8 mouse cellular contexts compared by ENCODE assay signal in genomic region chr1:146498085-146498779, GRCm38 (mm10). TPM values are rescaled to one million over a fixed set of nuclear protein-coding genes. Genes with fewer than 3 reads are reported as not detected.
DNase-seq lines count a peak whose midpoint lies in the region; ATAC-seq lines count a peak whose summit lies in the region.

No protein-coding gene starts in this region.

- peaks cover 26% of the 10 kb centered on the region; the same call in 1 of the 2 replicates for H3K4me1 ChIP-seq in hindbrain, embryonic 10.5 days (replicated peaks)
- H3K4me1 ChIP-seq in limb, embryonic 11.5 days (ENCODE audit: control insufficient read depth, insufficient read depth, low read length): no peaks in the 10 kb centered on the region
- peaks cover 16% of the 10 kb centered on the region for H3K4me1 ChIP-seq in neural tube, embryonic 15.5 days

- under 1% methylated on average over 16 of the region's 16 CpGs for WGBS in hindbrain, embryonic 10.5 days
- WGBS in limb, embryonic 11.5 days: under 1% methylated on average over 16 of the region's 16 CpGs
- under 1% methylated on average over 16 of the region's 16 CpGs for WGBS in neural tube, embryonic 15.5 days

- ATAC-seq in limb, embryonic 11.5 days (ENCODE audit: insufficient number of reproducible peaks, low FRiP score, low TSS enrichment, low read depth): peak; percentile 49
- peak; percentile 33 for ATAC-seq in neural tube, embryonic 15.5 days (ENCODE audit: low FRiP score)
- ATAC-seq in erythroblast, adult 5-6 weeks (replicated peaks; ENCODE audit: low FRiP score, poor library complexity, severe bottlenecking): no peak

- H3K4me2 ChIP-seq in limb, embryonic 11.5 days (ENCODE audit: low read depth, severe bottlenecking): peak overlapping the region; percentile 79
- H3K4me2 ChIP-seq in neural tube, embryonic 15.5 days: peak overlapping the region; percentile 81

- 0 out of 2 replicates have a peak overlapping the region, but pooled peaks have one; percentile 2 for H3K9ac ChIP-seq in limb, embryonic 11.5 days (ENCODE audit: low read length)
- H3K9ac ChIP-seq in neural tube, embryonic 15.5 days (replicated peaks): peak overlapping the region; percentile 72

- peak; percentile 22 to 47 for DNase-seq in layer of hippocampus, adult 18-20 months (ENCODE audit: low spot score in 2 of 2)
- no peak for DNase-seq in layer of hippocampus, adult 9-10 months (ENCODE audit: low spot score)
- DNase-seq in cerebellum, postnatal 25 days: peak; percentile 73 to 76
- DNase-seq in hindbrain, embryonic 10.5 days (ENCODE audit: low spot score): peak; percentile 47
- peak; percentile 55 for DNase-seq in limb, embryonic 11.5 days (ENCODE audit: low spot score)
- no peak for DNase-seq in gastrocnemius, postnatal 25 days

- peak overlapping the region; percentile 59; the same call in 1 of the 2 replicates for H3K27ac ChIP-seq in hindbrain, embryonic 10.5 days
- no peak overlapping the region for H3K27ac ChIP-seq in limb, embryonic 11.5 days (replicated peaks; ENCODE audit: low read depth, low read length)
- peak overlapping the region; percentile 85 for H3K27ac ChIP-seq in neural tube, embryonic 15.5 days (replicated peaks)

- peaks cover 49% of the 10 kb centered on the region for H3K27me3 ChIP-seq in hindbrain, embryonic 10.5 days (ENCODE audit: insufficient read depth, poor library complexity, severe bottlenecking)
- peaks cover 24% of the 10 kb centered on the region for H3K27me3 ChIP-seq in limb, embryonic 11.5 days (ENCODE audit: control insufficient read depth, insufficient read depth, low read length)
- H3K27me3 ChIP-seq in neural tube, embryonic 15.5 days (replicated peaks): no peaks in the 10 kb centered on the region

- H3K4me3 ChIP-seq in hindbrain, embryonic 10.5 days: peak overlapping the region; percentile 62
- peak overlapping the region; percentile 35 for H3K4me3 ChIP-seq in limb, embryonic 11.5 days (ENCODE audit: low read depth, low read length)
- peak overlapping the region; percentile 66 for H3K4me3 ChIP-seq in neural tube, embryonic 15.5 days (replicated peaks)

- no peaks in the 10 kb centered on the region for H3K9me3 ChIP-seq in hindbrain, embryonic 10.5 days
- no peaks in the 10 kb centered on the region for H3K9me3 ChIP-seq in limb, embryonic 11.5 days (ENCODE audit: control insufficient read depth, low read length)
- H3K9me3 ChIP-seq in neural tube, embryonic 15.5 days (replicated peaks): no peaks in the 10 kb centered on the region

- H3K36me3 ChIP-seq in hindbrain, embryonic 10.5 days: no peaks in the 10 kb centered on the region
- no peaks in the 10 kb centered on the region for H3K36me3 ChIP-seq in limb, embryonic 11.5 days (ENCODE audit: control insufficient read depth, insufficient read depth, low read length)
- no peaks in the 10 kb centered on the region for H3K36me3 ChIP-seq in neural tube, embryonic 15.5 days

RNA-seq across cellular contexts. Expression of gene Brinp3, which starts 3.7 kb away (rescaled TPM):
- total RNA-seq in layer of hippocampus, adult 18-20 months (2021): 10 to 100 TPM; 13.8 to 16.3 TPM
- polyA plus RNA-seq in hindbrain, embryonic 10.5 days (2016; fragmentation: Nextera tagmentation; extraction: Ambion mirVana): 0.12 and 0.39 TPM in 2 replicates
- 0.20 and 0.29 TPM in 2 replicates for polyA plus RNA-seq in limb, embryonic 11.5 days (2014; fragmentation: Nextera tagmentation; extraction: Ambion mirVana)
- 30.9 and 35.9 TPM in 2 replicates for polyA plus RNA-seq in neural tube, embryonic 15.5 days (2015; fragmentation: Nextera tagmentation; extraction: Ambion mirVana)
- total RNA-seq in gastrocnemius, postnatal 25 days (2021): not detected
- not detected in 2 replicates for total RNA-seq in erythroblast, adult 5-6 weeks (2015; ENCODE audit: low replicate concordance)
- not detected in 2 replicates for total RNA-seq in erythroblast, adult 5-6 weeks (2017; ENCODE audit: low replicate concordance)

Comparison
In these comparisons a context has a peak if more than half of its experiments do, and no peak if none do; other contexts are left out.
1. DNase-seq: peak in layer of hippocampus, adult 18-20 months (2 of 2), cerebellum, postnatal 25 days (2 of 2), hindbrain, embryonic 10.5 days (single experiment) and limb, embryonic 11.5 days (single experiment); none in layer of hippocampus, adult 9-10 months (single experiment) and gastrocnemius, postnatal 25 days (single experiment).
2. RNA of gene Brinp3, which starts 3.7 kb away (total RNA-seq): 13.8 to 16.3 TPM in layer of hippocampus, adult 18-20 months; not detected in gastrocnemius, postnatal 25 days and not detected in erythroblast, adult 5-6 weeks; every median in the first group is over 10 times any median in the second.
3. Peak in every context shown above with its lines, with median percentiles within 50 percentile points of each other: H3K4me3 ChIP-seq.